Mouse (Mus musculus) limb, embryonic 11.5 days (tissue): ENCODE data around the gene Ifi27l2b. TPM values are rescaled to one million over a fixed set of nuclear protein-coding genes. Genes with fewer than 3 reads are reported as not detected.
"Not testable (repeated sequence)": the region's sequence is repeated elsewhere in the genome, so short reads cannot be mapped to it uniquely, and the experiment has no call there.

ENCODE experiments used
- ATAC-seq: fragments of 200-750 bp; cut with Nextera tagmentation; 2 replicates; pipeline ENCODE4 v1.8.0; 2017; ENCODE audit warnings: low read depth; ENCODE audit not compliant: insufficient number of reproducible peaks, low FRiP score, low TSS enrichment
- DNase-seq: peaks from one replicate; pipeline ENCODE4 v3.0.0-alpha.2; 2015; ENCODE audit warnings: low spot score
- H3K27ac ChIP-seq: fragments of 300-500 bp; sonication (generic); replicated peaks from 2 replicates; pipeline ENCODE4 v1.5.1; 2014; ENCODE audit warnings: low read depth, mild to moderate bottlenecking, low read length
- H3K27me3 ChIP-seq: fragments of 300-500 bp; sonication (generic); 2 replicates; pipeline ENCODE4 v1.6.1; 2014; ENCODE audit warnings: mild to moderate bottlenecking, low read length, mixed read lengths; ENCODE audit not compliant: control insufficient read depth, insufficient read depth
- H3K36me3 ChIP-seq: fragments of 300-500 bp; sonication (generic); 2 replicates; pipeline ENCODE4 v1.6.1; 2014; ENCODE audit warnings: mild to moderate bottlenecking, low read length, moderate library complexity, mixed read lengths; ENCODE audit not compliant: control insufficient read depth, insufficient read depth
- H3K4me1 ChIP-seq: fragments of 300-500 bp; sonication (generic); 2 replicates; pipeline ENCODE4 v1.6.1; 2014; ENCODE audit warnings: low read length, mixed read lengths; ENCODE audit not compliant: control insufficient read depth, insufficient read depth
- H3K4me2 ChIP-seq: fragments of 300-500 bp; sonication (generic); 2 replicates; pipeline ENCODE4 v1.6.1; 2014; ENCODE audit warnings: low read depth, mild to moderate bottlenecking, moderate library complexity; ENCODE audit not compliant: severe bottlenecking
- H3K4me3 ChIP-seq: fragments of 300-500 bp; sonication (generic); 2 replicates; pipeline ENCODE4 v1.5.1; 2014; ENCODE audit warnings: low read depth, low read length
- H3K9ac ChIP-seq: fragments of 300-500 bp; sonication (generic); 2 replicates; pipeline ENCODE4 v1.6.1; 2014; ENCODE audit warnings: mild to moderate bottlenecking, low read length
- H3K9me3 ChIP-seq: fragments of 300-500 bp; sonication (generic); 2 replicates; pipeline ENCODE4 v1.6.1; 2016; ENCODE audit warnings: low read length; ENCODE audit not compliant: control insufficient read depth
- WGBS: fragments of 180-500 bp; shearing (Covaris S2); extraction: QIAGEN DNeasy Blood & Tissue Kit; methylation state at CpG from one replicate; pipeline ENCODE4 v1.1.7; 2014; 5-methylcytosine and 5-hydroxymethylcytosine counted together
- polyA plus RNA-seq: library from polyadenylated mRNA; unstranded; fragments of >200 nt; fragmentation: Nextera tagmentation; extraction: Ambion mirVana; gene quantifications from 2 replicates; pipeline ENCODE4 v1.2.1, GENCODE M21; 2014

Gene Ifi27l2b
- polyA plus RNA-seq, 1 experiment from 2014 or later: not detected

- WGBS: 76% methylated on average over 4 of the region's 4 CpGs
- Histone ChIP-seq H3K9me3 (no peaks in the 10 kb centered on the region), H3K27me3 (no peaks in the 10 kb centered on the region), H3K36me3 (no peaks in the 10 kb centered on the region), H3K4me1 (no peaks in the 10 kb centered on the region), H3K9ac (no peak overlapping the region), H3K4me2 (no peak overlapping the region), H3K4me3 (no peak overlapping the region), H3K27ac (no peak overlapping the region)
- ATAC-seq (no peak), DNase-seq (no peak)
Observed at GRCm38 (mm10) chr12:103487276-103487675, 30.3 kb upstream of the Ifi27l2b start.

GRCm38 (mm10) chr12:103486726-103487125 lies 29.7 kb upstream of the Ifi27l2b start:
- Histone ChIP-seq H3K9ac (no peak overlapping the region), H3K4me2 (no peak overlapping the region), H3K4me3 (no peak overlapping the region), H3K27me3 (no peaks in the 10 kb centered on the region), H3K36me3 (no peaks in the 10 kb centered on the region), H3K4me1 (no peaks in the 10 kb centered on the region), H3K9me3 (no peaks in the 10 kb centered on the region), H3K27ac (no peak overlapping the region)
- ATAC-seq (no peak), DNase-seq (no peak)
- 78% methylated on average over 1 of the region's 1 CpGs for WGBS

GRCm38 (mm10) chr12:103484200-103484972 lies 27.4 kb upstream of the Ifi27l2b start:
- DNase-seq, H3K4me1 ChIP-seq, H3K27ac ChIP-seq, H3K36me3 ChIP-seq, H3K4me2 ChIP-seq, H3K9ac ChIP-seq, ATAC-seq, H3K9me3 ChIP-seq, H3K4me3 ChIP-seq, H3K27me3 ChIP-seq: not testable (repeated sequence)
- WGBS: 60% methylated on average over 9 of the region's 9 CpGs

- H3K4me3 ChIP-seq: no peak overlapping the region
- DNase-seq (no peak), ATAC-seq (no peak)
- no peak overlapping the region for H3K27ac ChIP-seq
- no peak overlapping the region for H3K9ac ChIP-seq
- 81% methylated on average over 2 of the region's 2 CpGs for WGBS
- no peaks in the 10 kb centered on the region for H3K36me3 ChIP-seq
- no peaks in the 10 kb centered on the region for H3K9me3 ChIP-seq
- H3K4me2 ChIP-seq: no peak overlapping the region
- no peaks in the 10 kb centered on the region for H3K27me3 ChIP-seq
- H3K4me1 ChIP-seq: no peaks in the 10 kb centered on the region
Observed at GRCm38 (mm10) chr12:103482781-103483180, 25.8 kb upstream of the Ifi27l2b start.

GRCm38 (mm10) chr12:103481671-103482070 lies 24.6 kb upstream of the Ifi27l2b start:
- H3K9ac ChIP-seq: no peak overlapping the region
- no peaks in the 10 kb centered on the region for H3K4me1 ChIP-seq
- DNase-seq: no peak
- no peak for ATAC-seq
- H3K27me3 ChIP-seq: no peaks in the 10 kb centered on the region
- no peak overlapping the region for H3K27ac ChIP-seq
- H3K36me3 ChIP-seq: no peaks in the 10 kb centered on the region
- H3K4me2 ChIP-seq: no peak overlapping the region
- no peaks in the 10 kb centered on the region for H3K9me3 ChIP-seq
- no peak overlapping the region for H3K4me3 ChIP-seq
- WGBS: 78% methylated on average over 5 of the region's 5 CpGs

GRCm38 (mm10) chr12:103477461-103478015 lies 20.5 kb upstream of the Ifi27l2b start:
- 82% methylated on average over 7 of the region's 7 CpGs for WGBS
- Histone ChIP-seq H3K4me3 (no peak overlapping the region), H3K27me3 (no peaks in the 10 kb centered on the region), H3K4me1 (no peaks in the 10 kb centered on the region), H3K27ac (no peak overlapping the region), H3K4me2 (no peak overlapping the region), H3K36me3 (no peaks in the 10 kb centered on the region), H3K9ac (no peak overlapping the region), H3K9me3 (no peaks in the 10 kb centered on the region)
- DNase-seq (no peak), ATAC-seq (no peak)

GRCm38 (mm10) chr12:103476779-103477389 lies 19.9 kb upstream of the Ifi27l2b start:
- Histone ChIP-seq H3K4me1 (no peaks in the 10 kb centered on the region), H3K4me2 (no peak overlapping the region), H3K9ac (no peak overlapping the region), H3K9me3 (no peaks in the 10 kb centered on the region), H3K27ac (no peak overlapping the region), H3K4me3 (no peak overlapping the region), H3K27me3 (no peaks in the 10 kb centered on the region), H3K36me3 (no peaks in the 10 kb centered on the region)
- WGBS: 70% methylated on average over 1 of the region's 1 CpGs
- DNase-seq: no peak
- no peak for ATAC-seq

- 45% methylated on average over 2 of the region's 2 CpGs for WGBS
- Histone ChIP-seq H3K9me3 (no peaks in the 10 kb centered on the region), H3K27ac (no peak overlapping the region), H3K27me3 (no peaks in the 10 kb centered on the region), H3K4me3 (no peak overlapping the region), H3K4me2 (no peak overlapping the region), H3K4me1 (no peaks in the 10 kb centered on the region), H3K9ac (no peak overlapping the region), H3K36me3 (no peaks in the 10 kb centered on the region)
- DNase-seq (no peak), ATAC-seq (no peak)
Observed at GRCm38 (mm10) chr12:103474481-103474880, 17.5 kb upstream of the Ifi27l2b start.
